Mouse (Mus musculus) CH12.LX (cell line): ENCODE measurements around the gene Krtap9-5. TPM values are rescaled to one million over a fixed set of nuclear protein-coding genes. Genes with fewer than 3 reads are reported as not detected.

Source experiments
- DNase-seq: peaks from one replicate; pipeline ENCODE4 v3.0.0-alpha.2; 2013; ENCODE audit errors: extremely low read depth
- H3K27ac ChIP-seq: 2 replicates; pipeline ENCODE4 v1.5.1; 2012; ENCODE audit warnings: low read depth, mild to moderate bottlenecking, control low read depth, moderate library complexity; ENCODE audit not compliant: insufficient read depth
- H3K27me3 ChIP-seq: replicated peaks from 2 replicates; pipeline ENCODE3; 2012; ENCODE audit warnings: inconsistent platforms
- H3K36me3 ChIP-seq, 2 experiments: replicated peaks in 1 of 2; 2 replicates each; pipeline versions ENCODE3 to v1.6.1; 2012; ENCODE audit warnings: inconsistent platforms in 1 of 2, low read length in 1 of 2, mild to moderate bottlenecking in 1 of 2, mixed read lengths in 1 of 2, moderate library complexity in 1 of 2; ENCODE audit not compliant: control insufficient read depth in 1 of 2, insufficient read depth in 1 of 2
- H3K4me1 ChIP-seq, 2 experiments: 2 replicates each; pipeline ENCODE4 v1.6.1; 2012; ENCODE audit warnings: inconsistent platforms in 1 of 2, moderate library complexity in 1 of 2; ENCODE audit not compliant: insufficient read depth in 2 of 2, control insufficient read depth in 1 of 2
- H3K4me2 ChIP-seq: 2 replicates; pipeline ENCODE4 v1.6.1; 2012; ENCODE audit warnings: low read depth, mild to moderate bottlenecking, control low read depth; ENCODE audit not compliant: poor library complexity, insufficient read depth, severe bottlenecking
- H3K4me3 ChIP-seq, 3 experiments: fragments of 150-350 bp in 1 of 3; sonication (generic) in 1 of 3; replicated peaks in 1 of 3; 2 replicates each; pipeline versions ENCODE3 to v1.5.1; 2011 to 2012; ENCODE audit warnings: low read depth in 2 of 3, low read length in 2 of 3, mild to moderate bottlenecking in 2 of 3, moderate library complexity in 2 of 3, control low read depth in 1 of 3, improper control_type of control experiment in 1 of 3, inconsistent platforms in 1 of 3, mixed read lengths in 1 of 3; ENCODE audit not compliant: poor library complexity in 1 of 3
- H3K79me2 ChIP-seq: replicated peaks from 2 replicates; pipeline ENCODE4 v1.6.1; 2012; ENCODE audit warnings: mild to moderate bottlenecking, moderate library complexity; ENCODE audit not compliant: control insufficient read depth, poor library complexity, insufficient read depth, severe bottlenecking; ENCODE audit errors: extremely low read depth
- H3K9ac ChIP-seq: 2 replicates; pipeline ENCODE4 v1.6.1; 2012; ENCODE audit warnings: low read depth, mild to moderate bottlenecking, control low read depth, moderate library complexity; ENCODE audit not compliant: insufficient read depth
- H3K9me3 ChIP-seq: replicated peaks from 2 replicates; pipeline ENCODE3; 2012; ENCODE audit warnings: low read length, inconsistent platforms, mixed read lengths
- BHLHE40 ChIP-seq: IDR thresholded peaks from 2 replicates; pipeline ENCODE4 v1.6.1; 2011; ENCODE audit warnings: mild to moderate bottlenecking, low read depth, low read length, improper control_type of control experiment
- CHD1 ChIP-seq: IDR thresholded peaks from 2 replicates; pipeline ENCODE4 v1.6.1; 2012; ENCODE audit warnings: low read depth, low read length, improper control_type of control experiment, inconsistent platforms
- CHD2 ChIP-seq: IDR thresholded peaks from 2 replicates; pipeline ENCODE4 v1.6.1; 2011; ENCODE audit warnings: low read length, improper control_type of control experiment
- E2F4 ChIP-seq: IDR thresholded peaks from 2 replicates; pipeline ENCODE4 v1.6.1; 2011; ENCODE audit warnings: low read depth, low read length, improper control_type of control experiment; ENCODE audit not compliant: insufficient replicate concordance
- ETS1 ChIP-seq: conservative IDR thresholded peaks from 2 replicates; pipeline ENCODE4 v1.6.1; 2012; ENCODE audit warnings: low read depth, mild to moderate bottlenecking, inconsistent platforms, low read length, improper control_type of control experiment, moderate library complexity
- GABPA ChIP-seq: IDR thresholded peaks from 2 replicates; pipeline ENCODE4 v1.6.1; 2012; ENCODE audit warnings: low read depth, low read length, improper control_type of control experiment, inconsistent platforms; ENCODE audit not compliant: insufficient replicate concordance
- HCFC1 ChIP-seq: IDR thresholded peaks from 2 replicates; pipeline ENCODE4 v1.6.1; 2012; ENCODE audit warnings: low read depth, mild to moderate bottlenecking, inconsistent platforms, low read length, improper control_type of control experiment
- JUN ChIP-seq: IDR thresholded peaks from 2 replicates; pipeline ENCODE4 v1.6.1; 2011; ENCODE audit warnings: low read depth, mild to moderate bottlenecking, low read length, improper control_type of control experiment, moderate library complexity; ENCODE audit not compliant: insufficient read depth
- KAT2A ChIP-seq: IDR thresholded peaks from 2 replicates; pipeline ENCODE4 v1.6.1; 2012; ENCODE audit warnings: low read length, improper control_type of control experiment, inconsistent platforms; ENCODE audit not compliant: insufficient replicate concordance
- MEF2A ChIP-seq: IDR thresholded peaks from 2 replicates; pipeline ENCODE4 v1.6.1; 2014; ENCODE audit warnings: low read depth, mild to moderate bottlenecking, inconsistent platforms, low read length, improper control_type of control experiment, borderline replicate concordance
- MYC ChIP-seq: IDR thresholded peaks from 2 replicates; pipeline ENCODE4 v1.6.1; 2011; ENCODE audit warnings: low read depth, mild to moderate bottlenecking, improper control_type of control experiment, low read length
- NELFE ChIP-seq: IDR thresholded peaks from 2 replicates; pipeline ENCODE4 v1.6.1; 2011; ENCODE audit warnings: low read depth, low read length, improper control_type of control experiment
- PAX5 ChIP-seq: IDR thresholded peaks from 2 replicates; pipeline ENCODE4 v1.6.1; 2012; ENCODE audit warnings: low read length, inconsistent platforms, mixed read lengths
- POLR2A ChIP-seq: IDR thresholded peaks from 2 replicates; pipeline ENCODE4 v1.6.1; 2011; ENCODE audit warnings: low read depth, mild to moderate bottlenecking, improper control_type of control experiment, low read length
- SIN3A ChIP-seq: IDR thresholded peaks from 2 replicates; pipeline ENCODE4 v1.6.1; 2012; ENCODE audit warnings: low read length, improper control_type of control experiment, inconsistent platforms
- SMC3 ChIP-seq: IDR thresholded peaks from 2 replicates; pipeline ENCODE4 v1.6.1; 2011; ENCODE audit warnings: low read depth, low read length, improper control_type of control experiment
- TCF12 ChIP-seq: IDR thresholded peaks from 2 replicates; pipeline ENCODE4 v1.6.1; 2014; ENCODE audit warnings: low read depth, mild to moderate bottlenecking, inconsistent platforms, low read length, improper control_type of control experiment
- UBTF ChIP-seq: IDR thresholded peaks from 2 replicates; pipeline ENCODE4 v1.6.1; 2012; ENCODE audit warnings: low read depth, mild to moderate bottlenecking, inconsistent platforms, low read length, improper control_type of control experiment, moderate library complexity
- USF1 ChIP-seq: IDR thresholded peaks from 2 replicates; pipeline ENCODE4 v1.6.1; 2014; ENCODE audit warnings: low read depth, mild to moderate bottlenecking, inconsistent platforms, low read length, improper control_type of control experiment
- USF2 ChIP-seq: conservative IDR thresholded peaks from 2 replicates; pipeline ENCODE4 v1.6.1; 2011; ENCODE audit warnings: low read depth, low read length, improper control_type of control experiment
- ZC3H11A ChIP-seq: IDR thresholded peaks from 2 replicates; pipeline ENCODE4 v1.6.1; 2012; ENCODE audit warnings: low read depth, mild to moderate bottlenecking, inconsistent platforms, low read length, improper control_type of control experiment
- ZMIZ1 ChIP-seq: IDR thresholded peaks from 2 replicates; pipeline ENCODE4 v1.6.1; 2012; ENCODE audit warnings: low read depth, mild to moderate bottlenecking, inconsistent platforms, low read length, improper control_type of control experiment
- ZNF384 ChIP-seq: IDR thresholded peaks from 2 replicates; pipeline ENCODE4 v1.6.1; 2012; ENCODE audit warnings: low read depth, low read length, improper control_type of control experiment, inconsistent platforms
- dilution Hi-C: fragments of 300-500 bp; cut with MboI; formaldehyde crosslinking; loops from 2 replicates; pipeline ENCODE4 v1.14.3; 2020; ENCODE audit warnings: low sequenced_read_pairs; ENCODE audit not compliant: extremely low pct_unique_long_range_greater_than_20kb, extremely low pct_ligation_motif_present
- in situ Hi-C: fragments of 300-500 bp; cut with MboI; formaldehyde crosslinking; loops from 3 replicates; pipeline ENCODE4 v1.14.3; 2019; ENCODE audit warnings: low sequenced_read_pairs, low pct_ligation_motif_present, low pct_unique_long_range_greater_than_20kb, mixed read lengths
- polyA plus RNA-seq: library from polyadenylated mRNA; unstranded; fragments of >175 nt; gene quantifications from 2 replicates; pipeline ENCODE4 v1.2.1, GENCODE M21; 2012; ENCODE audit warnings: low read depth; ENCODE audit not compliant: insufficient read length
- total RNA-seq, 2 experiments: library from RNA; depleted of rRNA; stranded (reverse); fragments of 300-350 nt in 1 of 2; fragments of >200 nt in 1 of 2; gene quantifications; 2 replicates each; pipeline ENCODE4 v1.2.3; 2012 to 2014

The Krtap9-5 gene
- total and polyA plus RNA-seq, 3 experiments, result not detected

GRCm38 (mm10) chr11:99985291-99986092 is 37.2 kb downstream of the Krtap9-5 start:
- Histone ChIP-seq H3K4me2 (no peak overlapping the region), H3K79me2 (no peaks in the 10 kb centered on the region), H3K27ac (no peak overlapping the region), H3K4me3 (no peak overlapping the region), H3K36me3 (no peaks in the 10 kb centered on the region), H3K27me3 (peaks cover 80% of the 10 kb centered on the region), H3K4me1 (peaks cover 12 to 21% of the 10 kb centered on the region in 2 experiments), H3K9ac (no peak overlapping the region), H3K9me3 (no peaks in the 10 kb centered on the region)
- DNase-seq, result no peak
- in situ Hi-C loops, result no loop called here
- dilution Hi-C loops, result no loop called here
- TF ChIP-seq KAT2A (no peak), E2F4 (no peak), GABPA (no peak), SMC3 (no peak), ZC3H11A (no peak), ZMIZ1 (no peak), NELFE (no peak), MEF2A (no peak), ETS1 (no peak), USF2 (no peak), CHD2 (no peak), BHLHE40 (no peak)

- in situ Hi-C loops, result no loop called here
- H3K9me3 ChIP-seq, result no peaks in the 10 kb centered on the region
These were observed 37.9 kb downstream of the Krtap9-5 start, which contains the start of gene Krtap16-1 for GRCm38 (mm10) chr11:99986180-99986647. Gene Krtap16-1, minus strand, starts transcription at chr11:99986597.

More at GRCm38 (mm10) chr11:99986180-99986647, 37.9 kb downstream of the Krtap9-5 start, which contains the start of gene Krtap16-1:
- no peak within 1 kb of the TSS for H3K4me3 ChIP-seq
- no peaks in the 10 kb centered on the region for H3K79me2 ChIP-seq
- no peaks in the 10 kb centered on the region for H3K36me3 ChIP-seq
- peaks cover 79% of the 10 kb centered on the region for H3K27me3 ChIP-seq
- DNase-seq, result no peak
- no peak within 1 kb of the TSS for H3K4me2 ChIP-seq
- TF ChIP-seq SIN3A (no peak), POLR2A (no peak), MYC (no peak), UBTF (no peak), HCFC1 (no peak), JUN (no peak), USF1 (no peak), CHD1 (no peak), PAX5 (no peak), TCF12 (no peak), ZMIZ1 (no peak), ZNF384 (no peak), BHLHE40 (no peak)
- no peak within 1 kb of the TSS for H3K27ac ChIP-seq
- H3K4me1 ChIP-seq, result peaks cover 12 to 18% of the 10 kb centered on the region in 2 experiments
- no peak within 1 kb of the TSS for H3K9ac ChIP-seq
- dilution Hi-C loops, result no loop called here
